Mouse (Mus musculus) spleen, adult 2 months (tissue): ENCODE results near the gene Cbx5. TPM values are rescaled to one million over a fixed set of nuclear protein-coding genes. Genes with fewer than 3 reads are reported as not detected.

Experiments
- DNase-seq, 2 experiments: peaks; one replicate each; pipeline versions ENCODE4 v3.0.0 to v3.0.0-alpha.2; 2012 to 2021; ENCODE audit warnings: low spot score in 2 of 2, low read depth in 1 of 2
- H3K27ac ChIP-seq: fragments of 200-500 bp; 2 replicates; pipeline ENCODE4 v1.5.1; 2012; ENCODE audit warnings: low read length, inconsistent platforms; ENCODE audit not compliant: insufficient read depth
- H3K27me3 ChIP-seq: fragments of 200-500 bp; 2 replicates; pipeline ENCODE4 v1.6.1; 2012; ENCODE audit warnings: mild to moderate bottlenecking, moderate library complexity, low read length, inconsistent platforms; ENCODE audit not compliant: control insufficient read depth, insufficient read depth
- H3K36me3 ChIP-seq: fragments of 200-500 bp; 2 replicates; pipeline ENCODE4 v1.6.1; 2012; ENCODE audit warnings: mild to moderate bottlenecking, low read length, inconsistent platforms; ENCODE audit not compliant: control insufficient read depth, insufficient read depth
- H3K4me1 ChIP-seq: fragments of 200-500 bp; 2 replicates; pipeline ENCODE4 v1.6.1; 2011; ENCODE audit warnings: inconsistent platforms; ENCODE audit not compliant: control insufficient read depth, insufficient read depth, insufficient read length
- H3K4me3 ChIP-seq: fragments of 200-500 bp; 2 replicates; pipeline ENCODE4 v1.5.1; 2011; ENCODE audit warnings: mild to moderate bottlenecking, inconsistent platforms; ENCODE audit not compliant: insufficient read depth, insufficient read length; ENCODE audit errors: extremely low read depth
- CTCF ChIP-seq: fragments of 200-500 bp; IDR thresholded peaks from 2 replicates; pipeline ENCODE4 v1.5.1; 2011; ENCODE audit warnings: mild to moderate bottlenecking, inconsistent platforms; ENCODE audit not compliant: insufficient read depth, insufficient read length, insufficient replicate concordance; ENCODE audit errors: extremely low read depth
- POLR2A ChIP-seq: fragments of 200-500 bp; IDR thresholded peaks from 2 replicates; pipeline ENCODE4 v1.6.1; 2011; ENCODE audit warnings: low read depth, low read length, inconsistent platforms
- WGBS: fragments of 180-500 bp; shearing (Covaris S2); methylation state at CpG from one replicate; pipeline ENCODE4 v1.1.7; 2018; 5-methylcytosine and 5-hydroxymethylcytosine counted together
- polyA plus RNA-seq: library from polyadenylated mRNA; depleted of rRNA; stranded (reverse); fragments of >200 nt; gene quantifications from 2 replicates; pipeline ENCODE4 v1.2.3, GENCODE M21; 2012

The Cbx5 gene
- polyA plus RNA-seq, 1 experiment, result 6.4 TPM

- no peak overlapping the region for H3K27ac ChIP-seq
- H3K4me3 ChIP-seq, result no peak overlapping the region
- no peaks in the 10 kb centered on the region for H3K27me3 ChIP-seq
- TF ChIP-seq CTCF (no peak), POLR2A (no peak)
- WGBS, result 93% methylated on average over 2 of the region's 2 CpGs
- no peak for DNase-seq
- no peaks in the 10 kb centered on the region for H3K4me1 ChIP-seq
- no peaks in the 10 kb centered on the region for H3K36me3 ChIP-seq
Measured at GRCm38 (mm10) chr15:103227572-103227971, 12.0 kb downstream of the Cbx5 start.

GRCm38 (mm10) chr15:103227022-103227421 lies 12.6 kb downstream of the Cbx5 start:
- no peak for TF ChIP-seq CTCF
- no peak for TF ChIP-seq POLR2A
- DNase-seq, result no peak
- Histone ChIP-seq H3K27ac (no peak overlapping the region), H3K4me3 (no peak overlapping the region), H3K36me3 (no peaks in the 10 kb centered on the region), H3K4me1 (no peaks in the 10 kb centered on the region), H3K27me3 (no peaks in the 10 kb centered on the region)
- WGBS, result 93% methylated on average over 3 of the region's 3 CpGs

- Histone ChIP-seq H3K36me3 (no peaks in the 10 kb centered on the region), H3K4me1 (no peaks in the 10 kb centered on the region), H3K27me3 (no peaks in the 10 kb centered on the region), H3K27ac (no peak overlapping the region), H3K4me3 (no peak overlapping the region)
- no peak for DNase-seq
- WGBS, result 93% methylated on average over 2 of the region's 2 CpGs
- TF ChIP-seq CTCF, result no peak
- no peak for TF ChIP-seq POLR2A
Measured at GRCm38 (mm10) chr15:103224161-103224560, 15.5 kb downstream of the Cbx5 start.

GRCm38 (mm10) chr15:103221386-103221785 lies 18.2 kb downstream of the Cbx5 start:
- Histone ChIP-seq H3K4me1 (no peaks in the 10 kb centered on the region), H3K27me3 (no peaks in the 10 kb centered on the region), H3K27ac (no peak overlapping the region), H3K4me3 (no peak overlapping the region), H3K36me3 (no peaks in the 10 kb centered on the region)
- TF ChIP-seq POLR2A, result no peak
- no peak for TF ChIP-seq CTCF
- WGBS, result 70% methylated on average over 1 of the region's 1 CpGs
- no peak for DNase-seq

GRCm38 (mm10) chr15:103220785-103221184 lies 18.8 kb downstream of the Cbx5 start:
- no peak overlapping the region for H3K27ac ChIP-seq
- no peaks in the 10 kb centered on the region for H3K36me3 ChIP-seq
- 79% methylated on average over 3 of the region's 3 CpGs for WGBS
- no peaks in the 10 kb centered on the region for H3K27me3 ChIP-seq
- no peak for TF ChIP-seq POLR2A
- TF ChIP-seq CTCF, result no peak
- no peak overlapping the region for H3K4me3 ChIP-seq
- no peak for DNase-seq
- peaks cover 3% of the 10 kb centered on the region; the same call in 1 of the 2 replicates for H3K4me1 ChIP-seq

- TF ChIP-seq POLR2A (no peak), CTCF (no peak)
- Histone ChIP-seq H3K27me3 (no peaks in the 10 kb centered on the region), H3K27ac (no peak overlapping the region), H3K4me1 (peaks cover 5% of the 10 kb centered on the region; the same call in 1 of the 2 replicates), H3K4me3 (no peak overlapping the region), H3K36me3 (no peaks in the 10 kb centered on the region; the same call in none of the 2 replicates)
- no peak for DNase-seq
- WGBS, result 81% methylated on average over 2 of the region's 2 CpGs
Measured at GRCm38 (mm10) chr15:103216052-103216451, 23.6 kb downstream of the Cbx5 start.
